Mouse (Mus musculus): ENCODE measurements at regions not wholly inside any gene's neighbourhood (a gene's known extent, or its start where the extent isn't known, plus 50 kb on each side); places are given as distances from the start of the nearest gene placed in this dataset.
A peak's percentile ranks its signal among the peaks of the same experiment; 100 is the strongest.

DNA sequence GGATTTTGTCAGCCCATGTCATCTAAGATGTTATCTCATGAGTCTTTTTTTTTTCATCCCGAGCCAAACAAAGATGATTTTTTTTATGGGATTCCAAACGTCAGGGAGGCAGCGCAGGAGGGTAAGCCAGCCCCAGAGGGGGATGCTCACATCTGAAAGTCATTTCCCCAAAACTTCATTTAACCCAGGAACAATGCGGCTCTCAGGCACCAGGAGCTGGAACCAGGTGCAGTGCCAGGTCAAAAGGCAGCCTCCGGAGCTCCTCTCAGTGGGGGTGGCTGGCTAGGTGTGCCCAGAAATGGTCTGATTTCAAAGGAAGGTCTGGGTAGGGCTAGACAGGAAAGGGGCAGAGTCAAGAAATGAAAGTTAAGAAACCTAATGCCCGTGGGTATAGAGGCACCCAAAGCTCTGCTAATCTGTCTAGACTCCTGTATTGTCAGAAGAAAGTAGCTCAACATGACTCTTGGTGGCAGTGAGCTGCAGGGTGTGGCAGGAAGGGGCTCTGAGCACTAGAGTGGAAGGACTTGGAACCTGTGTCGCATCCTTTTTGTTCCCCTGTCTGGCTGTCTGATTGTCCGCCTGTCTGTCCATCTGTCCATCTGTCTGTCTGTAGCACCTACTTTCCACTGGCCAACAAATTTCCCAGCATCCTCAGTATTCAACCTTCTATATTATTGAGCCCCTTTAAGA lies 175.3 kb upstream of the Klf12 start:
- peaks cover 17% of the 10 kb centered on the region for H3K4me1 ChIP-seq (ENCODE audit: control insufficient read depth, insufficient read depth, low read length)
- no peaks in the 10 kb centered on the region for H3K27me3 ChIP-seq (ENCODE audit: control insufficient read depth, insufficient read depth, low read length)
- H3K36me3 ChIP-seq (ENCODE audit: control insufficient read depth, insufficient read depth, low read length): no peaks in the 10 kb centered on the region
- 22% methylated on average over 8 of the region's 8 CpGs for WGBS
- no peak overlapping the region for H3K4me3 ChIP-seq (ENCODE audit: low read depth, low read length)
- peak overlapping the region; percentile 21; the same call in 1 of the 2 replicates for H3K4me2 ChIP-seq (ENCODE audit: low read depth, severe bottlenecking)
- H3K9me3 ChIP-seq (ENCODE audit: control insufficient read depth, low read length): no peaks in the 10 kb centered on the region
- DNase-seq (ENCODE audit: low spot score) (peak; percentile 75), ATAC-seq (ENCODE audit: insufficient number of reproducible peaks, low FRiP score, low TSS enrichment, low read depth) (peak; percentile 32)
- H3K9ac ChIP-seq (ENCODE audit: low read length): no peak overlapping the region
- H3K27ac ChIP-seq (replicated peaks; ENCODE audit: low read depth, low read length): peak overlapping the region; percentile 10; the same call in 1 of the 2 replicates

DNA sequence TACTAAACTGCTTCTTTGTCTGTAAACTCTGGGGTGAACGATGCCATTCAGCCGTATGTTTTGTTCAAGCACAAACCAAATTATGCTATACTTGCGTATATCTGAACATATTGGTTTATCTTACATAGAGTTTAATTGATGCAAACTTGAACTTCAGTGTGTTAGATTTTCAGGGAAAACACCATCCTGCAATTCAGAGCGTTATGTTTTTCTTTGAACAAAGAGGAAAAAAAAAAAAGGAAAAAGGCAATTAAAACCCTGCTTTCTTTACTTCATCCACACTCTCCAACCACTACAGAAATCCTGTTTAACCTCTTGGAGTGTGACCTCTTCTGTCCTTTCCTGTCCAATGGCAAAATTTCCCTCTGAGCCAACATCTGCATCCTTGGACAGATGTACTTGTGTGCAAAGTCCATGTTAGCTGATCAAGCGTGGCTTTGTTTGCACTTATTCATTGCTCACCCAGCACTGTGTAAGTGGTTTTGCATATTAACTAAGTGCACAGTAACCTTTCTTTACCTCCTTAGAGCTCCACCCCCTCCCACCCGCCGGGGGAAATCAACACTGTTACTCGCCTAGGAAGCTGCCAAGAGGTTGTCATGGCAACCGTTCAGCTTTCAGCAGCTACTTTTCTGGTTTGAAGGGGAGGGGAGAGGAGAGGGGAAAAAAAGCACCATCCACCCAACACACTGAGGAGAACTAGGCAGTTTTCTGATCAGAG lies 174.4 kb upstream of the Klf12 start:
- Histone ChIP-seq H3K4me2 (ENCODE audit: low read depth, severe bottlenecking) (0 out of 2 replicates have a peak overlapping the region, but pooled peaks have one; percentile 21), H3K36me3 (ENCODE audit: control insufficient read depth, insufficient read depth, low read length) (no peaks in the 10 kb centered on the region), H3K27me3 (ENCODE audit: control insufficient read depth, insufficient read depth, low read length) (no peaks in the 10 kb centered on the region), H3K9me3 (ENCODE audit: control insufficient read depth, low read length) (no peaks in the 10 kb centered on the region), H3K4me1 (ENCODE audit: control insufficient read depth, insufficient read depth, low read length) (peaks cover 17% of the 10 kb centered on the region), H3K4me3 (ENCODE audit: low read depth, low read length) (no peak overlapping the region), H3K9ac (ENCODE audit: low read length) (no peak overlapping the region), H3K27ac (replicated peaks; ENCODE audit: low read depth, low read length) (peak overlapping the region; percentile 10; the same call in 1 of the 2 replicates)
- peak; percentile 87 for DNase-seq (ENCODE audit: low spot score)
- ATAC-seq (ENCODE audit: insufficient number of reproducible peaks, low FRiP score, low TSS enrichment, low read depth): peak; percentile 78
- 26% methylated on average over 9 of the region's 9 CpGs for WGBS

DNA sequence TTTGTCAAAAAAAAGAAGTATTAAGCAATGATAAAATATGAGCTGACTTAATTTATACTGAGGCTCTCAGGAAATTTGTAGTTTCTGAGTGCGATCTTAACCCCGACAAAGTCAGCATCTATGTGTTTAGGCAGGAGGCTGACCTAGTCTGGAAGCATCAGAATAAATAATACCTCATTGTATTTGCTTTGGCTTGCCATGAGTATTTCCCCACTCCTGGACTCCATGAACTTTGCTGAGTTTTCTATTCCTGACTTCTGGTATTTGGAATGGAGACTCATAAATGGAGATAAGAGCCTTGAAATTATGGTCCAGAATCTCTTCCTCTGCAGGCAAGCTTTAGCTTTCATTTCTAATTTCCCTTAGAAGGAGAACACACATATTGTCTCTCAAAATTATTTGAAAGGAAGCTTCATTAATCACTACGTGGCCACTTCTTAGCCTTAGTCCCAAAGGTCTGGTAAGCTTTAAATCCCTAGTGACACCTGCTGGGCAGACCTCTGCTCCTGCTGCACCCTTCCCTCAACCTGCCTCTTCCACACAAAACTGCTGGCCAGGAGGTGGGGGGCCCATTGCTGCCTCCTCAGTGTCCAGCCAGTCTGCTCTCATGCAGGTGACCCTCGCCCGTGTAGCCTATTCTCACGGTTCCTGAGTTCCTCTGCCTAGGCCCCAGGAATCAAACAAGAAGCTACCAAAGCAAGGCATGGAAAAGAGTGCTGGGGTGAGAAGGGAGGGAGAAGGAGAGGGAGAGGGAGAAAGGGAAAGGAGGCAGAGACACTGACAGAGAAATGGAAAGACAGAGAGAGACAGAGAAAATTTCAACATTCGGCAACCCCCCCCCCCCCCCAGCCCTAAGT lies 173.6 kb upstream of the Klf12 start:
- Histone ChIP-seq H3K27ac (replicated peaks; ENCODE audit: low read depth, low read length) (peak overlapping the region; percentile 57; the same call in 1 of the 2 replicates), H3K36me3 (ENCODE audit: control insufficient read depth, insufficient read depth, low read length) (no peaks in the 10 kb centered on the region), H3K4me2 (ENCODE audit: low read depth, severe bottlenecking) (no peak overlapping the region), H3K9ac (ENCODE audit: low read length) (0 out of 2 replicates have a peak overlapping the region, but pooled peaks have one; percentile 2), H3K4me3 (ENCODE audit: low read depth, low read length) (no peak overlapping the region), H3K9me3 (ENCODE audit: control insufficient read depth, low read length) (no peaks in the 10 kb centered on the region), H3K4me1 (ENCODE audit: control insufficient read depth, insufficient read depth, low read length) (peaks cover 17% of the 10 kb centered on the region), H3K27me3 (ENCODE audit: control insufficient read depth, insufficient read depth, low read length) (no peaks in the 10 kb centered on the region)
- no peak for DNase-seq (ENCODE audit: low spot score)
- 48% methylated on average over 7 of the region's 7 CpGs for WGBS
- no peak for ATAC-seq (ENCODE audit: insufficient number of reproducible peaks, low FRiP score, low TSS enrichment, low read depth)

DNA sequence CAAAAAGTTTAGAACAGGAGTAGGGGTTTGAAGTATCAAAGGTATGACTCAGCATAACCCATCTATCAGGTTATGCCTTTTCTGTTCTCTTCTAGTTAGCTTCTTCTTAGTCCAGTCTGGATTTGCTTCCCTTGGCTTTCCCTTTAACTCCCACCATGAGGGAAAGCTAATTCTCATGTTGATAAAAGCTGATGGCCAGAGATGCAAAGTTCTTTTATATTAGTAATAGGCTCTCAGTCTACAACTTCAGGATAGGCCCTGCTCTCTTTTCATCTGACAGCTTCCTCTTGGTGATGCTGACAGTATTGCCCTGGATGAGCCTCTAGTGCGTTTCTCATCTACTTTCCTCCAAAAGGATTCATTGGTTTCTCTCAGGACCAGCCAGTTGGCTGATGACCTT lies 161.7 kb upstream of the Klf12 start:
- Histone ChIP-seq H3K27ac (replicated peaks; ENCODE audit: low read depth, low read length) (no peak overlapping the region), H3K27me3 (ENCODE audit: control insufficient read depth, insufficient read depth, low read length) (no peaks in the 10 kb centered on the region), H3K4me3 (ENCODE audit: low read depth, low read length) (no peak overlapping the region), H3K9me3 (ENCODE audit: control insufficient read depth, low read length) (no peaks in the 10 kb centered on the region), H3K4me2 (ENCODE audit: low read depth, severe bottlenecking) (no peak overlapping the region), H3K36me3 (ENCODE audit: control insufficient read depth, insufficient read depth, low read length) (no peaks in the 10 kb centered on the region), H3K9ac (ENCODE audit: low read length) (no peak overlapping the region), H3K4me1 (ENCODE audit: control insufficient read depth, insufficient read depth, low read length) (0 out of 2 replicates have a peak, but pooled peaks cover 4% of the 10 kb centered on the region)
- DNase-seq (ENCODE audit: low spot score): no peak
- ATAC-seq (ENCODE audit: insufficient number of reproducible peaks, low FRiP score, low TSS enrichment, low read depth): no peak
- WGBS: 86% methylated on average over 1 of the region's 1 CpGs

DNA sequence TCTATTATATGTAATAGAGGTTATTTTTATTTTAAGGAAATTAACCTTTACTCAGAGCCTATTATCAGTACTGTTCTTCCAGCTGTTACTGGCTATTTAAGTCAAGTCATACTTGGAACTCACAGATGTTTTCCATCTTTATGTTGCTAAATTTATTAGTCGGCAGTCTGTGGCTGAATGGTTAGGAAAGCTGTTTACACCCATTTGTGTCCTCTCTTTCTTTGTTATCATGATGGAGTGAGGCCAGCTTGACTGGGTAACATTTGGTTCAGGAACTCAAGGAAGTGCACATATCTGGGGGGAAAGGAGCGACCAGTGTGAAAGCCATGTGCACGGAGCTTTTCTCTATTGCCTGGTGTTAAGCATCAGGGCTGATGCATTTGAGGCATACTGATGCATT lies 160.4 kb upstream of the Klf12 start:
- Histone ChIP-seq H3K4me1 (ENCODE audit: control insufficient read depth, insufficient read depth, low read length) (0 out of 2 replicates have a peak, but pooled peaks cover 4% of the 10 kb centered on the region), H3K27me3 (ENCODE audit: control insufficient read depth, insufficient read depth, low read length) (no peaks in the 10 kb centered on the region), H3K4me3 (ENCODE audit: low read depth, low read length) (no peak overlapping the region), H3K27ac (replicated peaks; ENCODE audit: low read depth, low read length) (no peak overlapping the region), H3K9ac (ENCODE audit: low read length) (no peak overlapping the region), H3K36me3 (ENCODE audit: control insufficient read depth, insufficient read depth, low read length) (no peaks in the 10 kb centered on the region), H3K9me3 (ENCODE audit: control insufficient read depth, low read length) (no peaks in the 10 kb centered on the region), H3K4me2 (ENCODE audit: low read depth, severe bottlenecking) (no peak overlapping the region)
- DNase-seq (ENCODE audit: low spot score) (no peak), ATAC-seq (ENCODE audit: insufficient number of reproducible peaks, low FRiP score, low TSS enrichment, low read depth) (no peak)
- 62% methylated on average over 3 of the region's 3 CpGs for WGBS

DNA sequence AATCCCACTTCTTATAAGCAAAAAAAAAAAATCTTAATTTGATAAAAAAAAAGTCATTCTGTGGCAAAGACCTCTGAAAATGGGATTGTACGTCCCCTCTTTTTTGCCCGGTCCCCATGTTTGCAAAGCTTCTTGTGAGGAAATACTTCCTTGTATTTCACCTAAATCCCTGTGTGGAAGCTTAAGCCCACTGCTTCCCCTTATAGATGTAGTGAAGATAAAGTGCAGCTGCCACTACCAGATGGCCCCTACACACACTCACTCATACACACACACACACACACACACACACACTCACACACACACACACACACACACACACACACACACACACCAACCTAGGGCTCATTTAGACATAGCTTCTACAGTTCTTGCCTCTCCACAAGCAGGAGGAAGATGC lies 159.6 kb upstream of the Klf12 start:
- H3K9ac ChIP-seq (ENCODE audit: low read length): no peak overlapping the region
- 0 out of 2 replicates have a peak, but pooled peaks cover 4% of the 10 kb centered on the region for H3K4me1 ChIP-seq (ENCODE audit: control insufficient read depth, insufficient read depth, low read length)
- ATAC-seq (ENCODE audit: insufficient number of reproducible peaks, low FRiP score, low TSS enrichment, low read depth) (no peak), DNase-seq (ENCODE audit: low spot score) (no peak)
- H3K4me3 ChIP-seq (ENCODE audit: low read depth, low read length): no peak overlapping the region
- no peaks in the 10 kb centered on the region for H3K9me3 ChIP-seq (ENCODE audit: control insufficient read depth, low read length)
- WGBS: 71% methylated on average over 2 of the region's 2 CpGs
- H3K4me2 ChIP-seq (ENCODE audit: low read depth, severe bottlenecking): no peak overlapping the region
- no peaks in the 10 kb centered on the region for H3K27me3 ChIP-seq (ENCODE audit: control insufficient read depth, insufficient read depth, low read length)
- H3K36me3 ChIP-seq (ENCODE audit: control insufficient read depth, insufficient read depth, low read length): no peaks in the 10 kb centered on the region
- H3K27ac ChIP-seq (replicated peaks; ENCODE audit: low read depth, low read length): no peak overlapping the region

DNA sequence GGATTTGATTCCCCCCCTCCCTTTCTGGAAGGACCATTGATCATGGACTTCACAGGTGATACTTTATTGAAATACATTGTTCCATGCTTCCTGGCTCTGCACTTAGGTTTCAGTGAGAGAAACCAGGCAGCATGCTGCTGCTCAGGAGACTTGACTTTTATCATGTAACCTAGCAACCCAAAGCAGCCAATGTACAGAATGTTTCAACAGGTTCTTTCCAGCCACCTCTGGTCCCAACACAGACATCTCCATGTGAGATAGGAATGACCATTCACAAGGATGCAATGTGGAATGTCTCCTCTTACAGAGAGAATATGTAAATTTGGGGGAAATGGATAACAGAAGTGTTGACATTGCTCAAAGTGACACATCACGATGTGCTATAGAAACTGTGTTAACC lies 153.1 kb upstream of the Klf12 start:
- Histone ChIP-seq H3K9ac (ENCODE audit: low read length) (no peak overlapping the region), H3K27ac (replicated peaks; ENCODE audit: low read depth, low read length) (no peak overlapping the region), H3K4me1 (ENCODE audit: control insufficient read depth, insufficient read depth, low read length) (no peaks in the 10 kb centered on the region), H3K4me2 (ENCODE audit: low read depth, severe bottlenecking) (no peak overlapping the region), H3K4me3 (ENCODE audit: low read depth, low read length) (no peak overlapping the region), H3K27me3 (ENCODE audit: control insufficient read depth, insufficient read depth, low read length) (no peaks in the 10 kb centered on the region), H3K9me3 (ENCODE audit: control insufficient read depth, low read length) (no peaks in the 10 kb centered on the region), H3K36me3 (ENCODE audit: control insufficient read depth, insufficient read depth, low read length) (no peaks in the 10 kb centered on the region)
- no peak for ATAC-seq (ENCODE audit: insufficient number of reproducible peaks, low FRiP score, low TSS enrichment, low read depth)
- no peak for DNase-seq (ENCODE audit: low spot score)
- 88% methylated on average over 1 of the region's 1 CpGs for WGBS

DNA sequence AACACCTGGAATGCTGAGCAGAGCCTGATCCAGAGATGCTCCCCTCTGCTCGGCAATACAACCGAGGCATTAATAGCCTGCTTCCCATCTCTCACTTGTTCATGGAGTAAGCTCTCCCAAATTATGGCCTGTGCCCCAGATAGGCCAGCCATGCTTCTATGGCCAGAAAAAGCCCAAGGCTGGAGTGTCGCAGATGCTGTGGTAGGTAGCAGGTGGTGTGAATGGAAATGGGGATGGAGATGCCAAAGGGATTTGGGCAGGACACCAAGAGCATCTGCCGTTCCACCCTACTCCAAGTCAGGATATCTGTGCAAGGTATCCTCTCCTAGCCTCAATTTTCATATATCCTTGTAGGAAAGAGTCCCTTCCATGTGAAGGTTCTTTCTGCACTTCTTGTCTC lies 145.2 kb upstream of the Klf12 start:
- Histone ChIP-seq H3K4me1 (ENCODE audit: control insufficient read depth, insufficient read depth, low read length) (no peaks in the 10 kb centered on the region), H3K9ac (ENCODE audit: low read length) (no peak overlapping the region), H3K9me3 (ENCODE audit: control insufficient read depth, low read length) (no peaks in the 10 kb centered on the region), H3K4me2 (ENCODE audit: low read depth, severe bottlenecking) (no peak overlapping the region), H3K27ac (replicated peaks; ENCODE audit: low read depth, low read length) (no peak overlapping the region), H3K4me3 (ENCODE audit: low read depth, low read length) (no peak overlapping the region), H3K27me3 (ENCODE audit: control insufficient read depth, insufficient read depth, low read length) (no peaks in the 10 kb centered on the region), H3K36me3 (ENCODE audit: control insufficient read depth, insufficient read depth, low read length) (no peaks in the 10 kb centered on the region)
- DNase-seq (ENCODE audit: low spot score): no peak
- no peak for ATAC-seq (ENCODE audit: insufficient number of reproducible peaks, low FRiP score, low TSS enrichment, low read depth)
- 90% methylated on average over 4 of the region's 4 CpGs for WGBS
